Mouse (Mus musculus): Measurements from ENCODE around the gene Sv2c.

GRCm38 (mm10) chr13:95940811-95941210 is 191.6 kb downstream of the Sv2c start:
- TF ChIP-seq CTCF (IDR thresholded peaks at IDR 0.05; ENCODE audit: extremely low read depth, insufficient read depth, low read length): no peak
- TF ChIP-seq POLR2A (IDR thresholded peaks at IDR 0.05; ENCODE audit: extremely low read depth, insufficient read depth, low read length): no peak

All from cortical plate, adult 2 months (tissue).